Mouse (Mus musculus) stomach, embryonic 14.5 days (tissue): ENCODE data around the gene Spcs3. TPM values are rescaled to one million over a fixed set of nuclear protein-coding genes. Genes with fewer than 3 reads are reported as not detected.
A peak's percentile ranks its signal among the peaks of the same experiment; 100 is the strongest.

Experiments
- ATAC-seq: fragments of 200-750 bp; cut with Nextera tagmentation; 2 replicates; pipeline ENCODE4 v1.8.0; 2017; ENCODE audit warnings: low read depth, moderate TSS enrichment; ENCODE audit not compliant: insufficient number of reproducible peaks, insufficient read depth, low FRiP score
- H3K27ac ChIP-seq: fragments of 300-500 bp; sonication (generic); 2 replicates; pipeline ENCODE4 v1.5.1; 2014; ENCODE audit warnings: mild to moderate bottlenecking, low read length, moderate library complexity, mixed read lengths
- H3K27me3 ChIP-seq: fragments of 300-500 bp; sonication (generic); 2 replicates; pipeline ENCODE4 v1.6.1; 2014; ENCODE audit warnings: low read length, control low read depth, mixed read lengths; ENCODE audit not compliant: control insufficient read depth, insufficient read depth
- H3K36me3 ChIP-seq: fragments of 300-500 bp; sonication (generic); 2 replicates; pipeline ENCODE4 v1.6.1; 2014; ENCODE audit warnings: mild to moderate bottlenecking, control low read depth, low read length, moderate library complexity, mixed read lengths; ENCODE audit not compliant: control insufficient read depth, insufficient read depth
- H3K4me1 ChIP-seq: fragments of 300-500 bp; sonication (generic); 2 replicates; pipeline ENCODE4 v1.6.1; 2014; ENCODE audit warnings: low read length, control low read depth, mixed read lengths; ENCODE audit not compliant: control insufficient read depth, insufficient read depth
- H3K4me2 ChIP-seq: fragments of 300-500 bp; sonication (generic); replicated peaks from 2 replicates; pipeline ENCODE4 v1.6.1; 2014; ENCODE audit warnings: low read depth, low read length, control low read depth
- H3K4me3 ChIP-seq: fragments of 300-500 bp; sonication (generic); 2 replicates; pipeline ENCODE4 v1.5.1; 2014; ENCODE audit warnings: low read depth, low read length, control low read depth
- H3K9ac ChIP-seq: fragments of 300-500 bp; sonication (generic); replicated peaks from 2 replicates; pipeline ENCODE4 v1.6.1; 2014; ENCODE audit warnings: low read depth, mild to moderate bottlenecking, control low read depth, low read length, moderate library complexity, mixed read lengths
- H3K9me3 ChIP-seq: fragments of 300-500 bp; sonication (generic); 2 replicates; pipeline ENCODE4 v1.6.1; 2016; ENCODE audit warnings: low read depth, low read length, control low read depth; ENCODE audit not compliant: control insufficient read depth
- WGBS: fragments of 180-500 bp; shearing (Covaris S2); extraction: QIAGEN DNeasy Blood & Tissue Kit; methylation state at CpG from one replicate; pipeline ENCODE4 v1.1.7; 2014; 5-methylcytosine and 5-hydroxymethylcytosine counted together
- polyA plus RNA-seq: library from polyadenylated mRNA; unstranded; fragments of >200 nt; fragmentation: Nextera tagmentation; extraction: Ambion mirVana; gene quantifications from 2 replicates; pipeline ENCODE4 v1.2.1, GENCODE M21; 2014

The Spcs3 gene
- polyA plus RNA-seq: 74.0 and 86.9 TPM in 2 replicates

- Histone ChIP-seq H3K9ac (peak within 1 kb of the TSS; percentile 81), H3K27ac (peak within 1 kb of the TSS; percentile 85), H3K4me1 (peaks cover 8% of the 10 kb centered on the region; the same call in 1 of the 2 replicates), H3K4me3 (peak within 1 kb of the TSS; percentile 89), H3K9me3 (no peaks in the 10 kb centered on the region), H3K4me2 (peak within 1 kb of the TSS; percentile 59), H3K27me3 (no peaks in the 10 kb centered on the region), H3K36me3 (peaks cover 4% of the 10 kb centered on the region; the same call in 1 of the 2 replicates)
- peak; percentile 98 for ATAC-seq
- under 1% methylated on average over 71 of the region's 89 CpGs for WGBS
Measured at GRCm38 (mm10) chr8:54529382-54530296, at the start of gene Spcs3, which contains the start of gene Asb5. Spcs3 (minus strand) TSS chr8:54529998. Asb5 (plus strand) TSS chr8:54529580.

- 34% methylated on average over 15 of the region's 15 CpGs for WGBS
- Histone ChIP-seq H3K4me1 (no peaks in the 10 kb centered on the region), H3K4me3 (no peak overlapping the region), H3K27me3 (no peaks in the 10 kb centered on the region), H3K27ac (no peak overlapping the region), H3K9ac (no peak overlapping the region), H3K9me3 (no peaks in the 10 kb centered on the region), H3K36me3 (no peaks in the 10 kb centered on the region), H3K4me2 (peak overlapping the region; percentile 15; the same call in 1 of the 2 replicates)
- ATAC-seq: no peak; the same call in 1 of the 2 replicates
Measured at GRCm38 (mm10) chr8:54570618-54571609, 41.1 kb upstream of the Spcs3 start.

DNA sequence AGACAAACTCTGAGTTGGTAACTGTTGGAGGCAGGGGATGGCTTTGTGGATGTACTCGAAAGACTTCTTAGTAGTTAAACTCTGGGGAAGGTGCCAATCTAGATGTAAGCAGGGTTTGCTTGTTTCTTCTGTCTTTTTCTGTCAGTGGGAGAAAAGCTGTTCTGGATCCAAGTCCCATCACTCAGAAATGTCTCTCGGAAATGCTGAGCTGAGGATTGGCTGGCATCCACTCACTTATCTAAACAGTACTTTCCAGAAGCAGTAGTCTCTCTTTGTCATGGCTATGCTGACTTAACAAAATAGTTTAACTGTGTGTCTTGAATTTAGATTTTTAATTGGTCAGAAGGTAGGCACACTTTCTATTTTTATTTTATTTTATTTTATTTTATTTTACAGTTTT is 37.4 kb upstream of the Spcs3 start:
- H3K4me2 ChIP-seq: no peak overlapping the region
- no peaks in the 10 kb centered on the region for H3K27me3 ChIP-seq
- WGBS: 47% methylated on average over 2 of the region's 2 CpGs
- no peaks in the 10 kb centered on the region for H3K9me3 ChIP-seq
- H3K9ac ChIP-seq: no peak overlapping the region
- no peak for ATAC-seq
- no peaks in the 10 kb centered on the region for H3K4me1 ChIP-seq
- no peak overlapping the region for H3K4me3 ChIP-seq
- no peaks in the 10 kb centered on the region for H3K36me3 ChIP-seq
- H3K27ac ChIP-seq: no peak overlapping the region

GRCm38 (mm10) chr8:54565603-54566260 is 35.9 kb upstream of the Spcs3 start:
- no peak overlapping the region for H3K4me3 ChIP-seq
- H3K4me1 ChIP-seq: no peaks in the 10 kb centered on the region
- 87% methylated on average over 7 of the region's 7 CpGs for WGBS
- no peak overlapping the region for H3K9ac ChIP-seq
- no peaks in the 10 kb centered on the region for H3K9me3 ChIP-seq
- ATAC-seq: no peak
- H3K27ac ChIP-seq: no peak overlapping the region
- no peaks in the 10 kb centered on the region for H3K36me3 ChIP-seq
- no peaks in the 10 kb centered on the region for H3K27me3 ChIP-seq
- no peak overlapping the region for H3K4me2 ChIP-seq

GRCm38 (mm10) chr8:54565181-54565580 is 35.4 kb upstream of the Spcs3 start:
- no peaks in the 10 kb centered on the region for H3K4me1 ChIP-seq
- WGBS: 80% methylated on average over 1 of the region's 1 CpGs
- no peak for ATAC-seq
- H3K9ac ChIP-seq: no peak overlapping the region
- no peaks in the 10 kb centered on the region for H3K9me3 ChIP-seq
- no peaks in the 10 kb centered on the region for H3K36me3 ChIP-seq
- H3K27me3 ChIP-seq: no peaks in the 10 kb centered on the region
- H3K4me3 ChIP-seq: no peak overlapping the region
- H3K27ac ChIP-seq: no peak overlapping the region
- H3K4me2 ChIP-seq: no peak overlapping the region

- Histone ChIP-seq H3K36me3 (no peaks in the 10 kb centered on the region), H3K9me3 (no peaks in the 10 kb centered on the region)
- 72% methylated on average over 4 of the region's 4 CpGs for WGBS
Measured at GRCm38 (mm10) chr8:54562137-54562536, 32.3 kb upstream of the Spcs3 start.

GRCm38 (mm10) chr8:54554921-54555320 is 25.1 kb upstream of the Spcs3 start:
- Histone ChIP-seq H3K4me1 (no peaks in the 10 kb centered on the region), H3K9ac (no peak overlapping the region), H3K4me3 (no peak overlapping the region), H3K4me2 (no peak overlapping the region), H3K27ac (no peak overlapping the region), H3K27me3 (no peaks in the 10 kb centered on the region), H3K36me3 (no peaks in the 10 kb centered on the region), H3K9me3 (no peaks in the 10 kb centered on the region)
- 86% methylated on average over 2 of the region's 2 CpGs for WGBS
- ATAC-seq: no peak

More at GRCm38 (mm10) chr8:54562137-54562536, 32.3 kb upstream of the Spcs3 start:
- Histone ChIP-seq H3K27ac (no peak overlapping the region), H3K4me1 (no peaks in the 10 kb centered on the region), H3K4me3 (no peak overlapping the region), H3K27me3 (no peaks in the 10 kb centered on the region), H3K4me2 (no peak overlapping the region), H3K9ac (no peak overlapping the region)
- no peak for ATAC-seq
